Mouse (Mus musculus): Measurements from ENCODE around the gene Skp1a.

DNA sequence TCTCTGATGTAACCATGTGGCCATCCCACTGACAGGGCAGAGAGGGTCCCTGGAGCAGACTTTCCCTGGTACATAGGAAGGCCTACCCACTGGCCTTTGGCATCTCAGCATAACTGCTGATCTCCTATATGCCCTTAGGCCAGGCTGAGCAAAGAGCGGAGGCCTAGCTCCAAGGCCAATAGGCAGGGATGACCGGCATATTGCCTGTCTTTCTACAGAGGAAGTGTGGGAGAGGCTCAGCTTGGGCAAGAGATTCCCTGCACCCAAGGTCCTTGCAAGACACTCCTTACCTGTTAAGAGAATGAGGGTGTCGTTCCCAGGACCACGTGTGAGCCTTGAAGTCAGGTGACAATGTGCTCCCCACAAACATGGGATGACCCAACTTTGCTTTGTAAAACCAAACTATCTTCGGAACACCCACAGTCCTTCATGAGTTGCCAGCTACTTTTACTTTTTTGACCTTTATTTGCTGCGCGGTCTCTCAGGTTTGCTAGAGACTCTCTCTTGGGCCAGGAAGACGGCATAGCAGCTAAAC is 47.9 kb downstream of the Skp1a start:
- TF ChIP-seq POLR2A (IDR thresholded peaks at IDR 0.05; ENCODE audit: borderline replicate concordance, extremely low read depth, insufficient read depth, insufficient read length, poor library complexity, severe bottlenecking) (no peak), CTCF (IDR thresholded peaks at IDR 0.05; ENCODE audit: borderline replicate concordance, extremely low read depth, insufficient read depth, insufficient read length) (no peak)
